Mouse (Mus musculus) CH12.LX (cell line): ENCODE measurements around the gene Ppm1n.

Source experiments
- MAZ ChIP-seq: IDR thresholded peaks from 2 replicates; pipeline ENCODE4 v1.6.1; 2012; ENCODE audit warnings: low read depth, mild to moderate bottlenecking, inconsistent platforms, low read length, improper control_type of control experiment, moderate library complexity
- POLR2A ChIP-seq: IDR thresholded peaks from 2 replicates; pipeline ENCODE4 v1.6.1; 2011; ENCODE audit warnings: low read depth, mild to moderate bottlenecking, improper control_type of control experiment, low read length
- POLR2AphosphoS2 ChIP-seq: IDR thresholded peaks from 2 replicates; pipeline ENCODE4 v1.6.1; 2011; ENCODE audit warnings: low read depth, low read length, improper control_type of control experiment
- TBP ChIP-seq: conservative IDR thresholded peaks from 2 replicates; pipeline ENCODE4 v1.6.1; 2011; ENCODE audit warnings: low read depth, low read length, improper control_type of control experiment

- TF ChIP-seq MAZ (no peak), POLR2AphosphoS2 (no peak), TBP (no peak), POLR2A (no peak)
Observed at GRCm38 (mm10) chr7:19246855-19247254, 33.0 kb downstream of the Ppm1n start.
